Mouse (Mus musculus) liver, embryonic 14.5 days (tissue): ENCODE results near the gene Unk. TPM values are rescaled to one million over a fixed set of nuclear protein-coding genes. Genes with fewer than 3 reads are reported as not detected.

Experiments used
- ATAC-seq: fragments of 200-750 bp; cut with Nextera tagmentation; 2 replicates; pipeline ENCODE4 v1.8.0; 2017; ENCODE audit warnings: moderate number of reproducible peaks, mild to moderate bottlenecking, moderate library complexity; ENCODE audit not compliant: insufficient read depth
- DNase-seq, 3 experiments: peaks; one replicate each; pipeline ENCODE4 v3.0.0-alpha.2; 2012 to 2013; ENCODE audit warnings: low read depth in 3 of 3, low spot score in 3 of 3
- H3K27ac ChIP-seq: fragments of 300-500 bp; sonication (generic); 2 replicates; pipeline ENCODE4 v1.5.1; 2014; ENCODE audit warnings: moderate library complexity, mild to moderate bottlenecking, control low read depth, inconsistent platforms
- H3K27me3 ChIP-seq: fragments of 300-500 bp; sonication (generic); 2 replicates; pipeline ENCODE4 v1.6.1; 2014; ENCODE audit warnings: mild to moderate bottlenecking, low read length, moderate library complexity; ENCODE audit not compliant: control insufficient read depth, insufficient read depth
- H3K36me3 ChIP-seq: fragments of 300-500 bp; sonication (generic); replicated peaks from 2 replicates; pipeline ENCODE4 v1.6.1; 2014; ENCODE audit warnings: low read depth; ENCODE audit not compliant: control insufficient read depth, insufficient read depth
- H3K4me1 ChIP-seq, 2 experiments: fragments of 200-500 bp in 1 of 2; fragments of 300-500 bp in 1 of 2; sonication (generic) in 1 of 2; replicated peaks; 2 replicates each; pipeline ENCODE4 v1.6.1; 2012 to 2014; ENCODE audit warnings: antibody characterized with exemption in 1 of 2, inconsistent platforms in 1 of 2, low read length in 1 of 2; ENCODE audit not compliant: control insufficient read depth in 2 of 2, insufficient read depth in 2 of 2
- H3K4me2 ChIP-seq: fragments of 300-500 bp; sonication (generic); 2 replicates; pipeline ENCODE4 v1.6.1; 2014; ENCODE audit warnings: low read depth, mild to moderate bottlenecking, control low read depth, moderate library complexity
- H3K4me3 ChIP-seq, 2 experiments: fragments of 200-500 bp in 1 of 2; fragments of 300-500 bp in 1 of 2; sonication (generic) in 1 of 2; 2 replicates each; pipeline ENCODE4 v1.5.1; 2012 to 2014; ENCODE audit warnings: low read depth in 2 of 2, low read length in 2 of 2, mild to moderate bottlenecking in 2 of 2, control low read depth in 1 of 2, inconsistent platforms in 1 of 2, moderate library complexity in 1 of 2; ENCODE audit not compliant: insufficient read depth in 1 of 2
- H3K9ac ChIP-seq: fragments of 300-500 bp; sonication (generic); replicated peaks from 2 replicates; pipeline ENCODE4 v1.6.1; 2014; ENCODE audit warnings: mild to moderate bottlenecking, control low read depth, moderate library complexity
- H3K9me3 ChIP-seq: fragments of 300-500 bp; sonication (generic); 2 replicates; pipeline ENCODE4 v1.6.1; 2016; ENCODE audit warnings: low read length, mixed read lengths; ENCODE audit not compliant: control insufficient read depth
- CTCF ChIP-seq: IDR thresholded peaks from 2 replicates; pipeline ENCODE4 v1.5.1; 2016; ENCODE audit warnings: antibody characterized with exemption, low read depth, control low read depth
- EP300 ChIP-seq: IDR thresholded peaks from 2 replicates; pipeline ENCODE4 v1.6.1; 2016; ENCODE audit warnings: antibody characterized with exemption, low read depth
- WGBS: fragments of 180-500 bp; shearing (Covaris S2); extraction: QIAGEN DNeasy Blood & Tissue Kit; methylation state at CpG from one replicate; pipeline ENCODE4 v1.1.7; 2014; ENCODE audit not compliant: insufficient replicate concordance; 5-methylcytosine and 5-hydroxymethylcytosine counted together
- polyA plus RNA-seq, 2 experiments: library from polyadenylated mRNA; depleted of rRNA in 1 of 2; stranded (reverse) in 1 of 2; unstranded in 1 of 2; fragments of >200 nt; fragmentation: Nextera tagmentation in 1 of 2; extraction: Ambion mirVana in 1 of 2; gene quantifications; 2 replicates each; pipeline versions ENCODE4 v1.2.1 to v1.2.3; 2012 to 2014

The Unk gene
- polyA plus RNA-seq, 2 experiments, result 6.4 to 12.1 TPM

DNA sequence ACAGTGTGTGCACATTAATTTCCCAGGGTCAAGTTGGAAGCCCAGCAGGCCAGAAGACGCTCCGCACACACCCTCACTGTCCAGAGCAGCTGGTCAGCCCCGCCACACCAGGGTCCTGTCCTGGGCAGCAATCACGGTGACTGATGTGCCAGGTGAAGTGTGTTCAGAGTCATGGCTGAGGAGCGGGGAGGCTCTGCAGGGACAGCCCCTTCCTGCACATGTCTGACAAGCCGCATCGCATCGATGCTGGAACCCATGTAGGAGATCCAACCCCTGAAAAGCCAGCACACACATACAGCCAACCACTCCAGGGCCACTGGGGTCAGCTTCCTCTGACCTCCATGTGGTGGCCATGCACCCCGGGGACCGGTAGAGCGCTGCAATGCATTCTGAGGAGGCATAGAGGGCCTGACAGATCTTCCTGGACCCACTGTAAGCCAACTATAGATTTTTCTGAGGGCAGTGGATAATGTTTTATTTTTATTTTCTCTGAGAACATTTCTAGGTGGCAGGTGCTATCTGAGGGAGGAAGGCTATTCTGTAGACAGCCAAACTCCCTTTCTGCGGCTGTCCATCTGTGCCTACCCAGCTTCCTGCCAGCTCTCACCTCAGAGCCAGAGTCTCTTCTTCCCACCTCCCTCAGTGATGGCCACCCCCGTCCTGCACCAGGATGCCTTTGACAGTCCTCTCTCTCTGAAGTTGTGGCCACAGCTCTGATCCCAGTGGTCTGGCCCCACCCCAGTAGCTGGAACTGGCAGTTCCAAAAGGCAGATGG is 31.7 kb downstream of the Unk start:
- Histone ChIP-seq H3K4me2 (no peak overlapping the region), H3K36me3 (peaks cover 20% of the 10 kb centered on the region), H3K4me3 (no peak overlapping the region), H3K9me3 (no peaks in the 10 kb centered on the region), H3K9ac (no peak overlapping the region), H3K27ac (no peak overlapping the region), H3K4me1 (peaks cover 10 to 12% of the 10 kb centered on the region in 2 experiments), H3K27me3 (no peaks in the 10 kb centered on the region)
- no peak for TF ChIP-seq CTCF
- no peak for TF ChIP-seq EP300
- no peak for DNase-seq
- WGBS, result 87% methylated on average over 13 of the region's 13 CpGs
- no peak for ATAC-seq

DNA sequence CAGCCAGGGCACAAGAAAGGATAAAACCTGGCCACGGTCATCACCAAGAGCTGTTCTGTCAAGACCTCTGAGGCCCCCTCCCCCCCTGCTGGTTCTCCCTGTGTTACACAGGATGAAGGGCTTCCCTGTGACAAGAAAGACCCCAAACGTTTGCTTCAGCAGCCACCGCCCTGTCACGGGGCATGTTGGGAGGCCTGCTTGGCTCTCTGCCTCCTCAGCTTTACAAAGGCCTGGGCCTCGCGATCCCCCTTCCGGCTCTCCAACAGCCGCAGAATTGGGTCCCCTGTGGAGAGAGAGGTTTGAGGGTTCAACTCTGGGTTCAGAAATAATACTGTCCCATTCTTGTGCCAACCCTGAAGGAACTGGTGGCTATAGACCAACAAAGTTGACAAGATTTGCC is 32.4 kb downstream of the Unk start:
- H3K4me3 ChIP-seq, result no peak overlapping the region
- peaks cover 19% of the 10 kb centered on the region for H3K36me3 ChIP-seq
- H3K4me1 ChIP-seq, result peaks cover 3 to 5% of the 10 kb centered on the region in 2 experiments
- TF ChIP-seq EP300 (no peak), CTCF (no peak)
- 76% methylated on average over 8 of the region's 8 CpGs for WGBS
- no peak overlapping the region for H3K27ac ChIP-seq
- H3K27me3 ChIP-seq, result no peaks in the 10 kb centered on the region
- no peak for DNase-seq
- no peak overlapping the region for H3K9ac ChIP-seq
- ATAC-seq, result no peak
- H3K4me2 ChIP-seq, result no peak overlapping the region
- H3K9me3 ChIP-seq, result no peaks in the 10 kb centered on the region

DNA sequence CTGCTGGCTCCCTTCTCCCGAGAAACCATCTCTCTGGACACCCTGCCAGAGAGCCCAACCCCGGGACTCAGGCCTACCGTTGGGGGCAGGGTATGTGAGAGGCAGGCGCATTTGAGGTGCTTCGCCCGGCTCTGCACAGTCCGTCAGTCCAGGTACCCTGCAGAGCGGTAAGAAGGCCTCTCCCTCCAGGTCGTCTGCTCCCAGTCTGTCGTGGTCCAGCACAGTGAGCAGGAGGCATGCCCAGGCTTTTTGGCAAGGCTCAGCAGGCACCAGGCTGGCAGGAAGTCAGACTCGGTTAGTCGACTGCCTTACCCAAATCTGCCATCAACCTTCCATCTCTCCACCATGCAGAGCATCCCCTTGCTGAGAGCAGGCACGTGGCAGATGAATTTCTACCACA is 33.4 kb downstream of the Unk start:
- H3K4me3 ChIP-seq, result no peak overlapping the region
- H3K27me3 ChIP-seq, result no peaks in the 10 kb centered on the region
- ATAC-seq, result no peak
- DNase-seq, result no peak
- 70% methylated on average over 13 of the region's 13 CpGs for WGBS
- TF ChIP-seq EP300 (no peak), CTCF (no peak)
- H3K4me2 ChIP-seq, result no peak overlapping the region
- no peaks in the 10 kb centered on the region for H3K4me1 ChIP-seq
- H3K36me3 ChIP-seq, result peaks cover 16% of the 10 kb centered on the region
- H3K27ac ChIP-seq, result no peak overlapping the region
- no peaks in the 10 kb centered on the region for H3K9me3 ChIP-seq
- H3K9ac ChIP-seq, result no peak overlapping the region

DNA sequence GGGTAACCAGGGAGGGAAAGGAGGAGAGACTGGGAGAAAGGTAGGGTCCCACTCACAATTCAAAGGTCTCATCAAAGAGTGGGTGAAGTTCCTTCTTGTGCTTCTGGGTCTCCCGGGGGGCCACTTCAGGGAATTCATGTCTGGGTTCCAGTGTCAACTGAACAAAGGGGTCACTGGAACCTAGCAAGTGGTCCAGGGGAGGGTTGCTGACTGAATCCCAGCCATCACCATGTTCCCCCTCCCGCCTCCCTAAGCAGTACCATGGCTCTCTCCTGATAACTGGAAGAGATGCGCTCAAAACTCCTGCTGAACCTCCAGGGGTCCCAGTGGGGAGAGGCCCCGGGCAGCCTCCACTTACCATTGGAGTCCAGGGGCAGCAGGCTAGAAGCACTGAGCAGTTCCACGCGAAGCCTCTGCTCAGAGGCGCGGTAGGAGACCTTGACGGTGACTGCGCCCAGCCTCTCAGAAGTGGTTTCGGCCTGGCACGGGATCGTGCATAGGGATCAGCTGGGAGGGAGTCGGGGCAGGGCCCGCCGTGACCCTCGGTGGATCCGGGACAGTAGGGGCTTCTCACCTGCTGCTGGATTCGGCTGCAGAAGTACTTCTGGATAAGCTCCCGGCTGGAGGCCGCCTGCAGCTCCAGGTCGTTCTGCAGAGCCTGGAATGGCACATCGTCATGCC is 34.2 kb downstream of the Unk start:
- no peak overlapping the region for H3K4me2 ChIP-seq
- H3K4me3 ChIP-seq, result no peak overlapping the region
- H3K9me3 ChIP-seq, result no peaks in the 10 kb centered on the region
- WGBS, result 76% methylated on average over 23 of the region's 23 CpGs
- peaks cover 8% of the 10 kb centered on the region for H3K36me3 ChIP-seq
- ATAC-seq (no peak), DNase-seq (no peak)
- no peak overlapping the region for H3K27ac ChIP-seq
- H3K27me3 ChIP-seq, result no peaks in the 10 kb centered on the region
- TF ChIP-seq EP300 (no peak), CTCF (no peak)
- no peaks in the 10 kb centered on the region for H3K4me1 ChIP-seq
- no peak overlapping the region for H3K9ac ChIP-seq

DNA sequence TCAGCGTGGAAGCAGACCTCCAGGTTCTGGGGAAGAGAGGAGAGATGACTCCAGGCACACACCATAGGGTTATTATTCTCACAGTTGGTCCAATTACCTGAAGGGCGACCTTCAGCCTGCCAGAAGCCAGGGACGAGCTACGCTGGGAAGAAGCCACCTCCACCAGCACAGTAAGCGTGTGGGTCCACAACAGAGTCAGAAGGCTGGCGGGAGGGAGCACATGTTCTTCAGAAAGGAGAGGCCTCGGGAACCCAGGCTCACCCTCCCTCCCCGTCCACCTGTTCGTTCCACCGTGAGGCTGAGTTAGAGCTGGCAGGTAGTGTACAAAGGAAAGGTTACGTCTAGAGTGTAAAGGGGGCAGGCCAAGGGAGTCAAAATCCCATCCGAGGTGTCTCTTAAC is 35.2 kb downstream of the Unk start:
- Histone ChIP-seq H3K9ac (no peak overlapping the region), H3K4me1 (no peaks in the 10 kb centered on the region), H3K27ac (no peak overlapping the region), H3K4me2 (no peak overlapping the region), H3K27me3 (no peaks in the 10 kb centered on the region), H3K9me3 (no peaks in the 10 kb centered on the region), H3K4me3 (no peak overlapping the region), H3K36me3 (peaks cover 8% of the 10 kb centered on the region)
- TF ChIP-seq CTCF (no peak), EP300 (no peak)
- 85% methylated on average over 12 of the region's 12 CpGs for WGBS
- no peak for ATAC-seq
- no peak for DNase-seq
